Mouse (Mus musculus) kidney, adult 2 months (tissue): ENCODE measurements around the gene Mreg.

Experiments
- CTCF ChIP-seq: fragments of 200-500 bp; conservative IDR thresholded peaks from 2 replicates; pipeline ENCODE4 v1.5.1; 2011; ENCODE audit warnings: low read depth, mild to moderate bottlenecking, control low read depth, low read length, moderate library complexity, mixed read lengths; ENCODE audit not compliant: insufficient read depth, insufficient read length
- POLR2A ChIP-seq: fragments of 200-500 bp; IDR thresholded peaks from one replicate; pipeline ENCODE4 v1.6.1; 2011; ENCODE audit warnings: low read depth, low read length, control low read depth

GRCm38 (mm10) chr1:72227546-72227945 is 15.4 kb upstream of the Mreg start:
- TF ChIP-seq CTCF: no peak
- no peak for TF ChIP-seq POLR2A
